Mouse (Mus musculus): ENCODE data around the gene Slc39a11. TPM values are rescaled to one million over a fixed set of nuclear protein-coding genes. Genes with fewer than 3 reads are reported as not detected.

Gene Slc39a11
- polyA plus RNA-seq, 1 experiment from 2014 or later, result 18.3 TPM

- 68% methylated on average over 4 of the region's 4 CpGs for WGBS (ENCODE audit: insufficient replicate concordance)
These were observed 396.7 kb downstream of the Slc39a11 start for GRCm38 (mm10) chr11:113253169-113253568.

GRCm38 (mm10) chr11:113251172-113251571 lies 398.7 kb downstream of the Slc39a11 start:
- WGBS (ENCODE audit: insufficient replicate concordance), result 65% methylated on average over 7 of the region's 7 CpGs
- Histone ChIP-seq H3K9ac (no peak overlapping the region), H3K4me1 (no peaks in the 10 kb centered on the region), H3K27me3 (replicated peaks) (no peaks in the 10 kb centered on the region), H3K36me3 (no peaks in the 10 kb centered on the region), H3K4me2 (no peak overlapping the region), H3K4me3 (no peak overlapping the region), H3K27ac (no peak overlapping the region), H3K9me3 (replicated peaks) (no peaks in the 10 kb centered on the region)
- no peak for ATAC-seq

More at GRCm38 (mm10) chr11:113253169-113253568, 396.7 kb downstream of the Slc39a11 start:
- H3K4me3 ChIP-seq, result no peak overlapping the region
- H3K27ac ChIP-seq, result no peak overlapping the region
- no peaks in the 10 kb centered on the region for H3K27me3 ChIP-seq (replicated peaks)
- H3K4me2 ChIP-seq, result no peak overlapping the region
- H3K4me1 ChIP-seq, result 0 out of 2 replicates have a peak, but pooled peaks cover 3% of the 10 kb centered on the region
- ATAC-seq, result no peak
- H3K9ac ChIP-seq, result no peak overlapping the region
- H3K9me3 ChIP-seq (replicated peaks), result no peaks in the 10 kb centered on the region
- H3K36me3 ChIP-seq, result no peaks in the 10 kb centered on the region

- H3K27me3 ChIP-seq (replicated peaks), result no peaks in the 10 kb centered on the region
- H3K4me2 ChIP-seq, result no peak overlapping the region
- H3K27ac ChIP-seq, result no peak overlapping the region
- 63% methylated on average over 9 of the region's 9 CpGs for WGBS (ENCODE audit: insufficient replicate concordance)
- no peaks in the 10 kb centered on the region for H3K36me3 ChIP-seq
- no peak overlapping the region for H3K9ac ChIP-seq
- H3K4me3 ChIP-seq, result no peak overlapping the region
- H3K9me3 ChIP-seq (replicated peaks), result no peaks in the 10 kb centered on the region
- no peaks in the 10 kb centered on the region for H3K4me1 ChIP-seq
- ATAC-seq, result no peak
These were observed 403.4 kb downstream of the Slc39a11 start for GRCm38 (mm10) chr11:113246475-113246874.

GRCm38 (mm10) chr11:113245666-113246065 lies 404.2 kb downstream of the Slc39a11 start:
- Histone ChIP-seq H3K9ac (no peak overlapping the region), H3K4me3 (no peak overlapping the region), H3K4me1 (no peaks in the 10 kb centered on the region), H3K27me3 (replicated peaks) (no peaks in the 10 kb centered on the region), H3K27ac (no peak overlapping the region), H3K9me3 (replicated peaks) (no peaks in the 10 kb centered on the region), H3K4me2 (no peak overlapping the region), H3K36me3 (no peaks in the 10 kb centered on the region)
- WGBS (ENCODE audit: insufficient replicate concordance), result 84% methylated on average over 10 of the region's 10 CpGs
- ATAC-seq, result no peak

- no peaks in the 10 kb centered on the region for H3K4me1 ChIP-seq
- no peak overlapping the region for H3K4me3 ChIP-seq
- H3K36me3 ChIP-seq, result no peaks in the 10 kb centered on the region
- no peaks in the 10 kb centered on the region for H3K9me3 ChIP-seq (replicated peaks)
- 51% methylated on average over 2 of the region's 2 CpGs for WGBS (ENCODE audit: insufficient replicate concordance)
- H3K27me3 ChIP-seq (replicated peaks), result no peaks in the 10 kb centered on the region
- ATAC-seq, result no peak
- H3K4me2 ChIP-seq, result no peak overlapping the region
- H3K9ac ChIP-seq, result no peak overlapping the region
- H3K27ac ChIP-seq, result no peak overlapping the region
These were observed 415.4 kb downstream of the Slc39a11 start for GRCm38 (mm10) chr11:113234432-113234831.

- Histone ChIP-seq H3K36me3 (no peaks in the 10 kb centered on the region), H3K4me3 (no peak overlapping the region), H3K4me1 (no peaks in the 10 kb centered on the region), H3K27me3 (replicated peaks) (no peaks in the 10 kb centered on the region), H3K9me3 (replicated peaks) (no peaks in the 10 kb centered on the region), H3K4me2 (no peak overlapping the region), H3K9ac (no peak overlapping the region), H3K27ac (no peak overlapping the region)
- ATAC-seq, result no peak
- 40% methylated on average over 6 of the region's 6 CpGs for WGBS (ENCODE audit: insufficient replicate concordance)
These were observed 417.8 kb downstream of the Slc39a11 start for GRCm38 (mm10) chr11:113232049-113232448.

- 73% methylated on average over 6 of the region's 6 CpGs for WGBS (ENCODE audit: insufficient replicate concordance)
- Histone ChIP-seq H3K36me3 (no peaks in the 10 kb centered on the region), H3K27me3 (replicated peaks) (no peaks in the 10 kb centered on the region), H3K4me1 (no peaks in the 10 kb centered on the region), H3K9me3 (replicated peaks) (no peaks in the 10 kb centered on the region), H3K9ac (no peak overlapping the region), H3K4me2 (no peak overlapping the region), H3K4me3 (no peak overlapping the region), H3K27ac (no peak overlapping the region)
- no peak for ATAC-seq
These were observed 419.3 kb downstream of the Slc39a11 start for GRCm38 (mm10) chr11:113230410-113231132.

GRCm38 (mm10) chr11:113225748-113226147 lies 424.1 kb downstream of the Slc39a11 start:
- WGBS (ENCODE audit: insufficient replicate concordance), result 61% methylated on average over 3 of the region's 3 CpGs
- Histone ChIP-seq H3K9me3 (replicated peaks) (no peaks in the 10 kb centered on the region), H3K4me2 (no peak overlapping the region), H3K27ac (no peak overlapping the region), H3K27me3 (replicated peaks) (no peaks in the 10 kb centered on the region), H3K36me3 (no peaks in the 10 kb centered on the region), H3K9ac (no peak overlapping the region), H3K4me3 (no peak overlapping the region), H3K4me1 (no peaks in the 10 kb centered on the region)
- no peak for ATAC-seq

GRCm38 (mm10) chr11:113223756-113224323 lies 426.0 kb downstream of the Slc39a11 start:
- 40% methylated on average over 4 of the region's 4 CpGs for WGBS (ENCODE audit: insufficient replicate concordance)
- no peak overlapping the region for H3K27ac ChIP-seq

GRCm38 (mm10) chr11:113221267-113222195 lies 428.3 kb downstream of the Slc39a11 start:
- H3K9me3 ChIP-seq (replicated peaks), result no peaks in the 10 kb centered on the region
- H3K4me3 ChIP-seq, result no peak overlapping the region
- 0 out of 2 replicates have a peak, but pooled peaks have one; percentile 40 for ATAC-seq
- H3K27ac ChIP-seq, result no peak overlapping the region
- no peaks in the 10 kb centered on the region for H3K36me3 ChIP-seq
- H3K4me1 ChIP-seq, result no peaks in the 10 kb centered on the region
- no peak overlapping the region for H3K9ac ChIP-seq
- no peak overlapping the region for H3K4me2 ChIP-seq
- no peaks in the 10 kb centered on the region for H3K27me3 ChIP-seq (replicated peaks)
- WGBS (ENCODE audit: insufficient replicate concordance), result 54% methylated on average over 18 of the region's 18 CpGs

More at GRCm38 (mm10) chr11:113223756-113224323, 426.0 kb downstream of the Slc39a11 start:
- Histone ChIP-seq H3K4me2 (no peak overlapping the region), H3K4me1 (no peaks in the 10 kb centered on the region), H3K9me3 (replicated peaks) (no peaks in the 10 kb centered on the region), H3K4me3 (no peak overlapping the region), H3K36me3 (no peaks in the 10 kb centered on the region), H3K9ac (no peak overlapping the region), H3K27me3 (replicated peaks) (no peaks in the 10 kb centered on the region)
- ATAC-seq, result no peak

- 47% methylated on average over 2 of the region's 2 CpGs for WGBS (ENCODE audit: insufficient replicate concordance)
- Histone ChIP-seq H3K4me1 (no peaks in the 10 kb centered on the region), H3K9ac (no peak overlapping the region), H3K27me3 (replicated peaks) (no peaks in the 10 kb centered on the region), H3K27ac (no peak overlapping the region), H3K4me2 (no peak overlapping the region), H3K9me3 (replicated peaks) (no peaks in the 10 kb centered on the region), H3K4me3 (no peak overlapping the region), H3K36me3 (no peaks in the 10 kb centered on the region)
- ATAC-seq, result no peak
These were observed 429.2 kb downstream of the Slc39a11 start for GRCm38 (mm10) chr11:113220649-113221048.

- Histone ChIP-seq H3K4me1 (no peaks in the 10 kb centered on the region), H3K9me3 (replicated peaks) (no peaks in the 10 kb centered on the region), H3K36me3 (no peaks in the 10 kb centered on the region), H3K27ac (no peak overlapping the region), H3K4me3 (no peak overlapping the region), H3K4me2 (no peak overlapping the region), H3K27me3 (replicated peaks) (no peaks in the 10 kb centered on the region), H3K9ac (no peak overlapping the region)
- WGBS (ENCODE audit: insufficient replicate concordance), result 77% methylated on average over 7 of the region's 7 CpGs
- no peak for ATAC-seq
These were observed 435.1 kb downstream of the Slc39a11 start for GRCm38 (mm10) chr11:113214741-113215140.

All from liver, embryonic 12.5 days (tissue).